Mouse (Mus musculus) stomach, postnatal 0 days (tissue): Measurements from ENCODE around the gene Slco1a1.

ENCODE experiments used
- CTCF ChIP-seq: IDR thresholded peaks from 2 replicates; pipeline ENCODE4 v1.5.1; 2016; ENCODE audit warnings: antibody characterized with exemption, low read depth, mild to moderate bottlenecking, moderate library complexity
- EP300 ChIP-seq: optimal IDR thresholded peaks from 2 replicates; pipeline ENCODE3; 2016; ENCODE audit warnings: antibody characterized with exemption

DNA sequence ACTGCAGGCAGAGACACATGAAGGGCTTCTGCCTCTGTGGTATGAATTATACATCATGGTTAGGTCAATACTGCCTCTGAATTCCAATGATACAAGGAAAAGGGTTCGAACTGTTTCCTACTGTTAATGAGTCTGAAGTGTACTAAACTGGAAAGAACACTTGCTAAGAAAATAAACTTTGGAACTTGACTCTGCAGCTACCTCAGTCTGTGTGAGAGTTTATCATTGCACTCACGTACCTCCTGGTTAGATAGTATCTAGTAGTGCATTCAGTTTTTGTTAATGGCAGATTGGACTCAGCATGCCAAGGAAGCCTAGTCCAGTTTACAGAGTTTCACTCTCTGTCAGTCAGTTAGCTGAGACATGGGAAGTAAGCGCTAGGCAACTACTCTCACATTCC, 37.9 kb upstream of the Slco1a1 start:
- no peak for TF ChIP-seq EP300
- TF ChIP-seq CTCF: no peak
